Mouse (Mus musculus) cerebellum, adult 8-10 months (tissue): ENCODE measurements around the gene Ercc1.

Experiments used
- DNase-seq: peaks from one replicate; pipeline ENCODE4 v3.0.0; 2022

Ercc1 gene

GRCm38 (mm10) chr7:19375368-19375767 is 30.8 kb downstream of the Ercc1 start:
- no peak for DNase-seq

GRCm38 (mm10) chr7:19376019-19376418 is 31.4 kb downstream of the Ercc1 start:
- no peak for DNase-seq

- no peak for DNase-seq
Measured at GRCm38 (mm10) chr7:19378049-19378448, 33.5 kb downstream of the Ercc1 start.

- peak; percentile 99 for DNase-seq
Measured at GRCm38 (mm10) chr7:19381377-19382165, 37.0 kb downstream of the Ercc1 start, which contains the start of gene Ercc2. TSS of gene Ercc2 (plus strand) at chr7:19382010.

GRCm38 (mm10) chr7:19382166-19382541 is 37.6 kb downstream of the Ercc1 start:
- no peak for DNase-seq

- DNase-seq: no peak
Measured at GRCm38 (mm10) chr7:19383708-19384107, 39.1 kb downstream of the Ercc1 start.

- DNase-seq: no peak
Measured at GRCm38 (mm10) chr7:19388699-19389413, 44.3 kb downstream of the Ercc1 start.

GRCm38 (mm10) chr7:19394484-19394883 is 49.9 kb downstream of the Ercc1 start:
- DNase-seq: no peak

GRCm38 (mm10) chr7:19399496-19400280 is 55.1 kb downstream of the Ercc1 start:
- DNase-seq: no peak

GRCm38 (mm10) chr7:19400946-19401345 is 56.4 kb downstream of the Ercc1 start:
- no peak for DNase-seq

GRCm38 (mm10) chr7:19402535-19403112 is 58.0 kb downstream of the Ercc1 start:
- DNase-seq: no peak

GRCm38 (mm10) chr7:19403731-19404296 is 59.2 kb downstream of the Ercc1 start, which contains the start of gene Klc3:
TSS of gene Klc3 (minus strand) at chr7:19404104.
- DNase-seq: no peak

GRCm38 (mm10) chr7:19404476-19404875 is 59.9 kb downstream of the Ercc1 start, which contains the start of gene Ckm:
TSS of gene Ckm (plus strand) at chr7:19404776.
- DNase-seq: no peak

GRCm38 (mm10) chr7:19405417-19405816 is 60.8 kb downstream of the Ercc1 start:
- peak; percentile 82 for DNase-seq
